Mouse (Mus musculus): ENCODE data around the gene Rrp7a. TPM values are rescaled to one million over a fixed set of nuclear protein-coding genes. Genes with fewer than 3 reads are reported as not detected.
"Not testable (repeated sequence)": the region's sequence is repeated elsewhere in the genome, so short reads cannot be mapped to it uniquely, and the experiment has no call there.

Rrp7a gene
- polyA plus RNA-seq, 1 experiment from 2014 or later = 66.2 TPM

- no peak for DNase-seq (ENCODE audit: low spot score)
Observed at GRCm38 (mm10) chr15:83157667-83158064, 35.1 kb upstream of the Rrp7a start.

DNA sequence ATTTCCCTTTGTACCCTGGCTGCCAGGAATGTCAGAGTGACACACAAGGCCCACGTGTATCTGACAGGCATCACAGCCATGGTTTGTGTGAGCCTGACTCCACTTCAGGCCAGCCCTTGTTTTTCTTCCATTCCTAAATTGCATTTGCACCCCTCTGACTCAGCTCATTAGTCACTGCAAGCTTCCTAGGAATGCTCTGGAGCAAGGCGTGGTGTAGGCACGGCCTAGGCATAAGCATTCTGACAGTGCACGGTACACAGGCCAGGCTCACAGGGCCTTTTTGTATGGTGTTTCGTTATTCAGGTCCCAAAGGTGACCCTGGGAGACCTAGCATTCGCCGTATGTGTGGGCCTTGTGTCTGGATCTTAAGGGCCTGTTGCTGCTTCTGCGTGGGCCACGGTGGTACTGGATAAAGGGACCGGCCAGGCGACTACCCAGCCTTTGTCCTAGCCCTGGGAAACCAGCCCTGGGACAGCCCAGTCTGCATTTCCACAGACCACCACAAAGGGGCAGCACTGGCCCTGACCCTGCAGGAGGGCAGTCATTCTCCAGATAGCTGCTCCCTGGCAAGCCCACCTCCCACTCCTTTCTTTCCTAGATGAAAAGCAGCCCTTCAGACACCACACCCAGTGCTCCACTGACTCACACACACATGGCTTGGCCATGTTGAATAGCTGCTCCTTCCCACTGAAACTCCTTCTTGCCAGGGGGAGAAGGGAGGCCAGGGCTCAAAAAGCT, 34.5 kb upstream of the Rrp7a start:
- peak; percentile 29 for DNase-seq (ENCODE audit: low spot score)

DNA sequence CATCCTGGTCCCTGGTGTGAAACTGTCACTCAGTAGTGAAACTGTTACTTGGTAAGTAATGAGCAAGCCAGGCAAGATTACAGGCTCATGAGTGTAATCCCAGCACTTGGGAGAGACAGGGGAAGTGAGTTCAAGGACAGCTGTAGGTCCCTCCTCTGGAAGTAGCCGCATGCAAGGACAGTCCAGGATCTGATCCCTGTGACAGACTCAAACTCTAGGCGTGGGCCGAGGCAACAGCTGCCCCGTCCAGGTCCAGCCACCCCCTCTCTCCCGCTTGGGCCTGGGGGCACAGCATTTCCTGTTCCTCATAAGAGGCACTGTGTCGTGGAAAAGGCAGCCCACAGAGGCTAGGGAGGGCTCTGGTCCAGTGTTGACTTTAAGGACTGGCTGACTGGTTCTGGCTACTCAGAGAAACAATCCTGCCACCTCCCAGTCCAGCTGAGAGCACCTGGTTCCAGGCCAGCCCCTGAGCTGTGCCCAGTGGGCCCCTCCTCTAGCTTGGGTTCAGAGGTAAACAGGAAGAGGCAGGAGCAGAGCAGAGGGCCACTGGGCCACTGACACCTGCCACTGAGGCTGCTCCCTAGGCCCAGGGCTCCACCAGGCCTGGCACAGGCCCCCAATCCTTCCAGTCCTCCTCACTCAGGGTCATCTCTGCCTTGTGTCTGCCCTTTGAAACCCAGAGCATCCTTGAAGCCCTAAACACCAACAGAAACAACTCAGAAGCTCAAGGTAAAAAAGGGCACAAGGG, 33.2 kb upstream of the Rrp7a start:
- no peak for DNase-seq (ENCODE audit: low spot score)

DNA sequence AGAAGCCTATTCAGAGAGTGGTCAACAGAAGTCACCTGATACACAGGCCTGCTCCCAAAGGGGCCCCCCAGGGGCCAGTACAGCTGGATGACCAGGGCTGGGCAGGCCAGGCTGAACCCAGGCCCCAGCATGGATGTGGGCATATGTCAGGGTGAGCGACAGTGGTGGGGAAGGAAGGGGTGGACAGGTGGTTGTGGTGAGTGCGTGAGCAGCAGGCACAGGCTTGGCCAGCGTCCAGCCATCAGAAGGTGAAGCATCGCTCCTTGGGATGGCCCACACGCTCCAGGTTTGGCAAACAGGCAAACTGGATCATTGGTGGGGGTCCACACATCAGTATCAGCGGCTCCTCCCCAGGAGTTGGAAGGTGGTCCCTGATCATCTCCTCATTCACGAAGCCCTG, 31.7 kb upstream of the Rrp7a start:
- no peak for DNase-seq (ENCODE audit: low spot score)

DNA sequence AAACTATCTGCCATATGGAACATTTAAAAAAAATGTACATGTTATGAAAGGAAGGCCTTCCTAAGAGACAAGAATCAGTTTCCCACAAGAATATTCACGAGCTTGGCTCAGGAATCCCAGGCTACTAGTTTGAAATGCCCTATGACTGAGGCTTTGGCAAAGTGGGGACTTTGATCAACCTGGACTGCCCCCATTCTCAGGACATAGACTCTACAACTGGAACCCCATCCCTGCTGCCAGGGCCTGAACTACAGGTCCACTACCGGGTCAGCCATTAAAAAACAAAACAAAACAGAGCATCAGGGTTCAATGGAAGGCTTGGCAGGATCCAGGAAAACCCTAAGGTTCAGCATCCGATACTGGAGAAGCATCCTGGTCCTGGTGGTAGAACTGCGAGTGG, 28.1 kb upstream of the Rrp7a start:
- DNase-seq (ENCODE audit: low spot score) = no peak

GRCm38 (mm10) chr15:83150073-83150442, 27.5 kb upstream of the Rrp7a start:
- no peak for DNase-seq (ENCODE audit: low spot score)

- DNase-seq (ENCODE audit: low spot score) = peak; percentile 99
Observed at GRCm38 (mm10) chr15:83149196-83150072, 26.8 kb upstream of the Rrp7a start, which contains the start of gene Poldip3. TSS of gene Poldip3 (minus strand) at chr15:83149384.

- DNase-seq (ENCODE audit: low spot score) = no peak
Observed at GRCm38 (mm10) chr15:83148801-83149195, 26.2 kb upstream of the Rrp7a start.

DNA sequence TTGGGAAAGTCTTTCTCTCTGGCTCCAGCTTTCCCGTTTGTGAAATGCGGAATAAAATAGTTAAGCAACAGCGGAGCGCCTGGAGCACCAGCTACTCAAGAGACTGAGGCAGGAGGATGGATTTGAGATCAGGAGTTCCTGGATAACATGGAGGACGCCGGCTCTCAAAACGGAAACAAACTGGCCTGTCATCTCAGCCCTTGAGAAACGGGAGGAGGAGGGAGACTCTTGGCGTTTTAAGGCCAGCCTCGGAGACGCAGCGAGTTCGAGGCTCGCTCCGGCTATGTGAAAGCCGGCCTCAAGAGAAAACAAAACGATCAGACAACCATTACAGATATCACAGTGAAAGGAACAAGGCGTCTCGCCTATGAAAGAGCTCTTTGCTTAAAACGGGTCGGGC, 25.8 kb upstream of the Rrp7a start:
- no peak for DNase-seq (ENCODE audit: low spot score)

DNA sequence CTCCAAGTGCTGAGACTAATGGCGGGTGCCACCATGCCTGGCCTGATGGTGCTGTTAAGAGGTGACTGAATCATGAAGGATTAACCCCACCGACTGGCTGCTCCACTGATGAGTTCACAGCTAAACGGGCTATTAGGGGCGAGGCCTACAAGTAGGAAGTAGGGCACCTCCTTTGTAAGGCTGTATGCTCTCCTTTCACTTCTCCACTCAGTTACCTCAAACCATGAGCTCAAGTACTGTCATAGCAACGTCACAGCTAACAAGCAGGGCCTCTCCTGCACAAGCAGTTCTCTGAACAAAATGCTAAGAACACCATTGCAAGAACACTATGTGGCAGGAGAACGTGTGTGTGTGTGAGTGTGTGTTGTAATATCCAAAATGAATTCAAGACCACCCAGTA, 22.9 kb upstream of the Rrp7a start:
- DNase-seq (ENCODE audit: low spot score) = no peak

DNA sequence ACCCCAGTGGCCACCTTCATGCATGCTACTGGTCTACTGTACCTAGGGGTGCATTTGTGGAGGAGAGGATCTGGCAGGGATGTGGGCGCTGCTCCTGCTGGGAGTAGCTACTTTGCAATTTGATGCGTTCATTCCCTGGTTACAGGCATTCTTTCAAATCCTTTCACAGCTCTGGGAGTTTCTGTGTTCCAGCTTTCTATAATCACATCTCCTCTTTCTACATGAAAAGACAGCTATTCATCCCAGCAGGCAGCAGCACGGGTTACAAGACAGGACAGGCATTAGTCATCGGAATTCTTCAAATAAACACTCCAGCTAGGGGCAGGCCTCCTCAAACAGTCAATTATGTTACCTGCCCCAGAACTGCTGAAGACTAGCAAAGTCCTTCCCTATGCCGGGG, 20.3 kb upstream of the Rrp7a start:
- DNase-seq (ENCODE audit: low spot score) = no peak

GRCm38 (mm10) chr15:83135654-83136053, 13.1 kb upstream of the Rrp7a start:
- no peak for DNase-seq (ENCODE audit: low spot score)

- no peak for DNase-seq (ENCODE audit: low spot score)
Observed at GRCm38 (mm10) chr15:83134671-83135070, 12.1 kb upstream of the Rrp7a start.

GRCm38 (mm10) chr15:83129530-83130231, 7.1 kb upstream of the Rrp7a start:
- no peak for DNase-seq (ENCODE audit: low spot score)

GRCm38 (mm10) chr15:83127037-83127436, 4.4 kb upstream of the Rrp7a start:
- not testable (repeated sequence) for DNase-seq (ENCODE audit: low spot score)

DNA sequence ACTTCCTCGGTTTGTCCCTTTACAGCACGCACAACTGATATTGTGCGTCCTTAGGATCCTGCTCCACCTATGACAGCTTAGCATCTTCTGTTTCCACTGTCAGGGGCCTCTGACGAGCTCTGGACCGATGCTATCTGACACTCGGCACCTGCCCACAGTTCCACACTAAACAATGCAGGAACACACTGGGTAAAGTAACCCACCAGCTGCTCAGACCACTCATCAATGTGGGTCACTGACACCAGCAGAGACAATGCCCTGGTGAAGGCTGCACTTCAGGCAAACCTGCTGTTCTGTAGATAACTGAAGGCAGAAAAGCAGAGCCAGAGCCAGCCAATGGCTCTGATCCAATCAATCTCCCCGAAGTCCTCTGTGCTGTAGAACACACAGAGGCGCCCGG, 4.0 kb upstream of the Rrp7a start:
- no peak for DNase-seq (ENCODE audit: low spot score)

GRCm38 (mm10) chr15:83124625-83125024, 2.0 kb upstream of the Rrp7a start:
- no peak for DNase-seq (ENCODE audit: low spot score)

DNA sequence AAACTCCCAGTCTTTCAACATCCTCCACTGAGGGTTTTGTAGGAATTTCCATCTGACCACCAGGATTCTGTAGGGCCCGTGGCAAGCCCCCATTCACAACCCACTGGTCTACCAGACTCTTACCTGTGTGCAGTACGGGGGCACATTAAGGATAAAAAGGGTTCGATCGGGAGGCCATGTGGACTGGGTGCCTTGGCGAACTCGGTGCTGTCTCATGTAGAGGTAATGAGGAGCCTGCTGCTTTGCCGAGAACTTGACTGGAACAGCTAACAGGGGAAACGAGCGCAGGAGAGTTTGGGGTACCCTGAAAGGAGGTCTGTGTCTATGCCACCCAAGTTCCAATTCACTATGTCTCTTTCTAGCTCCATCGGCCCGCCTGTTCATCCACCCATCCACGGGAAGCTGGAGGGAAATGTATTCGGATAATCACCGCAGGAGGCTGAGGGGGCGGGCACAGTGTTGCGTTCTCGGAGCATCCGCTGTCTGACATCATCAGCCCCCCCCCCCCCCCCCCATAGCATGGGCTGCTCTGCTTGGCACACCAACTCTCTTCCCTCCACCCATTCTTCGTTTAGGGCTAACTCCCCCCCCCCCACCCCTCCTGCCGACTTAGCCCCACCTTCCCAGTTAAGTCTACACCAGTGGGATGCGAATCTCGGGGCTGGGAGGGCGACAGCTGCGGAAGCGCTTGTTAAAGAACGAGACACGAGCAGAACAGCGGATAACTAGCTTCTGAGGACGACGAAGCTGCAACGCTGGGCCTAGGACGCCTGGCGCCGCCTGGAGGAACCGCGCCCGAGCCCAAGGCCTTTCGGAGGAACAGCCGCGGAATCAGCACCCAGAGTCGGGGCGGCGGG, 664 bp downstream of the Rrp7a start:
- peak; percentile 61 for DNase-seq (ENCODE audit: low spot score)

GRCm38 (mm10) chr15:83118360-83118759, 4.2 kb downstream of the Rrp7a start:
- no peak for DNase-seq (ENCODE audit: low spot score)

DNA sequence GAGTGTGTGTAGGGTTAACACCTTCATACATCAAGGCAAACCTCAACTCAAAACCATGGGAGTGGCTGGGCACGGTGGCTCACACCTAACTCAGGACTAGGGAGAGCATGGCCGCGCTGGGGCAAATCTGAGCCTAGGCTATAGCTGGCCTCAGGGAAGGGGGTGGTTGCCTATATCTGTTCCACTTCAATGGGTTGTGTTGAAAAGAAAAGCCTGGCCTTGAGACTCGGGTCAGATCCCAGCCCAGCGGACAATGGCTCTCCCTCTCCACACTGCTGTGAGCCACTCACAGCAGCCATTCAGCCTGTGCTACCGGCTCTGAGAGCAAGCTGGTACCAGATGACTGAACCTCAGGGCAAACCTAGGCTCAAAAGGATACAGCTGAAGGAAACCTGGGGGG, 7.5 kb downstream of the Rrp7a start:
- DNase-seq (ENCODE audit: low spot score) = no peak

Data from thymus, postnatal 0 days (tissue).